Mouse (Mus musculus): ENCODE results near the gene Trabd2b.

GRCm38 (mm10) chr4:114542136-114542535 lies 135.6 kb downstream of the Trabd2b start:
- TF ChIP-seq CTCF (IDR thresholded peaks at IDR 0.05), result no peak
- no peak for TF ChIP-seq EP300 (IDR thresholded peaks at IDR 0.05)

All from lung, postnatal 0 days (tissue).